Mouse (Mus musculus) heart, postnatal 0 days (tissue): ENCODE data around the gene Dnajb3. TPM values are rescaled to one million over a fixed set of nuclear protein-coding genes. Genes with fewer than 3 reads are reported as not detected.

Source experiments
- ATAC-seq: fragments of 200-750 bp; cut with Nextera tagmentation; 2 replicates; pipeline ENCODE4 v1.8.0; 2017; ENCODE audit warnings: low read depth, moderate number of reproducible peaks, moderate library complexity; ENCODE audit not compliant: insufficient read depth
- DNase-seq: peaks from one replicate; pipeline ENCODE4 v3.0.0-alpha.2; 2016; ENCODE audit warnings: low spot score
- H3K27ac ChIP-seq: fragments of 300-500 bp; sonication (generic); 2 replicates; pipeline ENCODE4 v1.5.1; 2014; ENCODE audit warnings: low read depth, mild to moderate bottlenecking
- H3K27me3 ChIP-seq: fragments of 300-500 bp; sonication (generic); 2 replicates; pipeline ENCODE4 v1.6.1; 2014; ENCODE audit warnings: low read length, mixed read lengths; ENCODE audit not compliant: control insufficient read depth, insufficient read depth
- H3K36me3 ChIP-seq: fragments of 300-500 bp; sonication (generic); replicated peaks from 2 replicates; pipeline ENCODE4 v1.6.1; 2014; ENCODE audit warnings: low read length, mixed read lengths; ENCODE audit not compliant: control insufficient read depth, insufficient read depth
- H3K4me1 ChIP-seq: fragments of 300-500 bp; sonication (generic); 2 replicates; pipeline ENCODE4 v1.6.1; 2014; ENCODE audit warnings: antibody characterized with exemption; ENCODE audit not compliant: control insufficient read depth, insufficient read depth
- H3K4me2 ChIP-seq: fragments of 300-500 bp; sonication (generic); 2 replicates; pipeline ENCODE4 v1.6.1; 2014; ENCODE audit warnings: low read depth, mild to moderate bottlenecking, low read length, moderate library complexity
- H3K4me3 ChIP-seq: fragments of 300-500 bp; sonication (generic); 2 replicates; pipeline ENCODE4 v1.5.1; 2014; ENCODE audit warnings: low read depth, low read length
- H3K9ac ChIP-seq: fragments of 300-500 bp; sonication (generic); replicated peaks from 2 replicates; pipeline ENCODE4 v1.6.1; 2014; ENCODE audit warnings: low read depth, low read length, mixed read lengths
- H3K9me3 ChIP-seq: fragments of 300-500 bp; sonication (generic); replicated peaks from 2 replicates; pipeline ENCODE4 v1.6.1; 2016; ENCODE audit warnings: low read length; ENCODE audit not compliant: control insufficient read depth
- CTCF ChIP-seq: IDR thresholded peaks from 2 replicates; pipeline ENCODE4 v1.5.1; 2016; ENCODE audit warnings: antibody characterized with exemption, control low read depth, low read depth
- EP300 ChIP-seq: IDR thresholded peaks from 2 replicates; pipeline ENCODE4 v1.6.1; 2016; ENCODE audit warnings: antibody characterized with exemption, low read depth
- WGBS: fragments of 180-500 bp; shearing (Covaris S2); extraction: QIAGEN DNeasy Blood & Tissue Kit; methylation state at CpG from one replicate; pipeline ENCODE4 v1.1.7; 2014; 5-methylcytosine and 5-hydroxymethylcytosine counted together
- polyA plus RNA-seq: library from polyadenylated mRNA; unstranded; fragments of >200 nt; fragmentation: Nextera tagmentation; extraction: Ambion mirVana; gene quantifications from 2 replicates; pipeline ENCODE4 v1.2.1, GENCODE M21; 2015
- total RNA-seq: library from RNA; depleted of rRNA; stranded (reverse); fragments of >200 nt; gene quantifications from 2 replicates; pipeline ENCODE4 v1.2.3, GENCODE M21; 2014; ENCODE audit warnings: low replicate concordance

Gene Dnajb3
- total and polyA plus RNA-seq, 2 experiments from 2014 or later: 0.46 to 2.7 TPM

DNA sequence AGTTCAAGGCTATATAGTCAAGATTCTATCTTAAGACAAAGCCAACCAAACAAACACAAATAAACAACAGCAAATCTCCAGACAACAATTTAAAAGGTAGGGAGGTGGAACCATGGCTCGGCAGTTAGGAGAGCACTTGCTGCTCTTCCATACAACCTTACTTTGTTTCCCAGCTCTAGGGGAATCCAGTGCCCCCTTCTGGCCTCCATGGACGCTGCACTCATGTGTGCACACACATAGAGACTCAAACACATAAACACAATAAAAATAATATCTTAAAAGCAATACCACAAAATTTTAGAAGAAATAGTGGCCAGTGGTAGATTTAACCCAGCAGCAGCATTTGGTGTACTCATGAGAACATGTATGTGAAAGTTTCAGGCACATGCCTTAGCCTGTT is 11.6 kb upstream of the Dnajb3 start:
- ATAC-seq (no peak), DNase-seq (peak; percentile 6)
- WGBS: 48% methylated on average over 2 of the region's 2 CpGs
- TF ChIP-seq EP300: no peak
- no peaks in the 10 kb centered on the region for H3K4me1 ChIP-seq
- no peaks in the 10 kb centered on the region for H3K27me3 ChIP-seq
- H3K36me3 ChIP-seq: no peaks in the 10 kb centered on the region
- H3K4me2 ChIP-seq: no peak overlapping the region
- H3K9me3 ChIP-seq: peaks cover 51% of the 10 kb centered on the region
- no peak overlapping the region for H3K9ac ChIP-seq
- H3K27ac ChIP-seq: no peak overlapping the region
- no peak overlapping the region for H3K4me3 ChIP-seq

DNA sequence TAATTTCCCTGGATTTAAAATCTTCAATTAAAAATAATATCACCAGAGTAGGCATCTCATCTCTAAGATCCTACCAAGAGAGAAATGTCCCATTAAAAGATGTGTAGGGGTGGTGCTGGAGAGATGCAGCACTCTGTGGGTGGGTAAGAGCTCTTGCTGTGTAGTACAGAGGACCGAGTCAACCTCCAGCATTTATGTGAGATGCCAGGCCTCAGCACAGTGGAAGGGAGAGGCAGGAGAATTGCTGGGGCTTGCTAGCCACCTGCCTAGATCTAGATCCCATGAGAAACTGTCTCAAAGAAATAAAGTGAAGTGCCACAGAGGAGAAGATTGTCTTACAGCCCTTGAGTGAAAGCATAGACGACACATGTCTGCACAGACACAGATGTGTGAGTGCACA is 11.0 kb upstream of the Dnajb3 start:
- no peak overlapping the region for H3K27ac ChIP-seq
- DNase-seq: peak; percentile 4
- peaks cover 57% of the 10 kb centered on the region for H3K9me3 ChIP-seq
- TF ChIP-seq EP300: no peak
- TF ChIP-seq CTCF: no peak
- 42% methylated on average over 2 of the region's 2 CpGs for WGBS
- no peaks in the 10 kb centered on the region for H3K4me1 ChIP-seq
- no peak overlapping the region for H3K4me2 ChIP-seq
- H3K4me3 ChIP-seq: no peak overlapping the region
- H3K27me3 ChIP-seq: no peaks in the 10 kb centered on the region
- H3K36me3 ChIP-seq: no peaks in the 10 kb centered on the region
- no peak overlapping the region for H3K9ac ChIP-seq
- no peak for ATAC-seq

DNA sequence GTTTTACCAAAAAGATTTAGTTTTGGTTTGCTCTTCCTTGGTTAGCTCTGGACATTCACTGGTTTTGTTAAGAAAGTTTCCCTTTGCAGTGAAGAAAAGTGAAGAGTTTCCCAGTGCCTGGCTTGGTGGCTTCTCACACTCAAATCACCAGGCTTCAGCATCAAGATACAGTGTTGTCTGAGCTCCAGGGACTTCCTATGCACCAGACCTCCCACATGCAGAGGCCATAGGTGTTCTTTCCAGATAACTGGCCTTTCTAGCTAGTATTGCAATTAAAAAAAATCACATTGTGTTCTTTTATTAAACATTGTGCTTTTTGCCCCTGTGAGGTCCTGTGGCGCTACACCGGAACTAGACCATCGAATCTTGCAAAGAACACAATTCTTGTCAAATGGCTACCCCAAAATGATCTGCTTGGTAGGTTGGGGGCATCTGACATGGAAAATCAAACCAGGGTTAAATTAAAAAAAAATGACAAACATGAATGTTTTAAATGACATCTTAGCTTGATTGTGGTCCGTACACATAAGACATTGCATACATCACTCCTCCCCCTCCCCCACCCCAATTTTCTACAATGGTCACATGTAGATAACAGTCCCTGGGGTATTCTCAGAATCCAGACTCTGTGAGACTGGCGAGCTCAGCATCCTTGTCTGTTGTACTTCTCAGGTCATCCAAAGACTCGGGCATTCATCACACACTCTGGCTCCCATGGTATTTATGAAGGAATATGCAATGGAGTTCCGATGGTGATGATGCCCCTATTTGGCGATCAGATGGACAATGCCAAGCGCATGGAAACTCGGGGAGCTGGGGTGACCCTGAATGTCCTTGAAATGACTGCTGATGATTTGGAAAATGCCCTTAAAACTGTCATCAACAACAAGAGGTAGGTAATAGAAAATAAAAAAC is 10.1 kb upstream of the Dnajb3 start:
- no peaks in the 10 kb centered on the region for H3K36me3 ChIP-seq
- H3K27ac ChIP-seq: no peak overlapping the region
- TF ChIP-seq CTCF: no peak
- no peak for TF ChIP-seq EP300
- peaks cover 61% of the 10 kb centered on the region for H3K9me3 ChIP-seq
- H3K4me2 ChIP-seq: no peak overlapping the region
- no peak overlapping the region for H3K9ac ChIP-seq
- DNase-seq: peak; percentile 5
- no peak for ATAC-seq
- H3K4me1 ChIP-seq: no peaks in the 10 kb centered on the region
- H3K4me3 ChIP-seq: no peak overlapping the region
- WGBS: 59% methylated on average over 10 of the region's 10 CpGs
- H3K27me3 ChIP-seq: no peaks in the 10 kb centered on the region

DNA sequence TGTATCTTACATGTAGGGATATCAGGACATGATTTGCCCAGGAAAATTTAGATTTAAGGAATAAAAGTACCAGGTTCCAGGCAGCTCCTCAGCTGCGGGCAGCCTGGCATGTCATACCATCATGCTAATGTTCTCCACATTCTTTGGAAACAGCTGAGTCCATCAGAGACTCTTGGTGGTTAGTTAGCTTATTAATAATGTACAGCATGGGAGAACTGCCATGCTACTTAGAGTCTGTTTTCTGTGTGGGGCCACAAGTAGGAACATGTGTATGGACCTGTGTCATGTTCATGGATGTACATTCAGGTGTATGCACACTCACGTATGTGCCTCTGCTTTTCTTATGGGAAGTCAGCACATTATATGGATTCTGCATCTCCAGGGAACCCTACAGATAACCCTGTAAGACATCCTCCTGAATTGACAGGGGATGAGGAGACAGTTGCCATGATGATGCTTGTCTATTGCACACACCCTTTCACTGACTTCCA is 8.9 kb upstream of the Dnajb3 start:
- Histone ChIP-seq H3K4me3 (no peak overlapping the region), H3K4me2 (no peak overlapping the region), H3K27ac (no peak overlapping the region), H3K4me1 (no peaks in the 10 kb centered on the region), H3K9ac (no peak overlapping the region), H3K27me3 (no peaks in the 10 kb centered on the region), H3K36me3 (no peaks in the 10 kb centered on the region), H3K9me3 (peaks cover 61% of the 10 kb centered on the region)
- TF ChIP-seq EP300 (no peak), CTCF (no peak)
- DNase-seq (peak; percentile 4), ATAC-seq (no peak)
- 63% methylated on average over 2 of the region's 2 CpGs for WGBS

DNA sequence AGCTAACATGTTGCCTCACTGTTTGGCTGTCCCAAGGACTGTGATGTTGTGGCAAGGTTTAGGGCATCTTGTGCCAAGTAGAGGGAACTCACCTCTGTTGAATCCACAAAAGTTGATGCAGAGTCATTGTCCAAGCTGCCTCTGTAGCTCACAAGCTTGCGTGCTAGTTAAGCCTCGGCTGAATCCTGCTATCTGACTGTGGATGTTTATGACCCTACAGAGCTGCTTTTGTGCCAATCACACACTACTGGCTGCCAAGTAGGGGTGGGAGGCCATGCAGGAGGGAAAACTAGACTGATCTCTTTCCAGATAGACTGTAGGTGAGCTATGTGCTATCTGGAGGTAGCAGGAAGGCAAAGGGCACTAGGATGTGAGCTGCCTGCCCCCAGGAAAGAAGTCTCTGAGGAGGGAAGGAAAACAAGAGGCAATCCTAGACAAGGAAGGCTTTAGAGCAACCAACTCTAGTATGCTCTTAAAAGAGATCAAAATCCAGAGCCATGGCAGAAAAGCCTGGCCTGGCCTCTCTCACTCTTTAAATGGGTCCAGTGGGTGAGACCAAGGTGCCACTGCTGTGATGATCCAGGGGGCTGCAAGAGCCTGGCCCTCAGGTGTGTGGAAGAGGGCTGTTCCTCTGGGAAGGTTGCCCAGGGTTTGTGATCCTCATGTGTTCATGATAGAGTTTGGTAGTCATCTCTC is 8.3 kb upstream of the Dnajb3 start:
- Histone ChIP-seq H3K9me3 (peaks cover 61% of the 10 kb centered on the region), H3K27ac (no peak overlapping the region), H3K4me2 (no peak overlapping the region), H3K4me3 (no peak overlapping the region), H3K4me1 (no peaks in the 10 kb centered on the region), H3K36me3 (no peaks in the 10 kb centered on the region), H3K27me3 (no peaks in the 10 kb centered on the region), H3K9ac (no peak overlapping the region)
- no peak for TF ChIP-seq CTCF
- TF ChIP-seq EP300: no peak
- WGBS: 57% methylated on average over 2 of the region's 2 CpGs
- DNase-seq (peak; percentile 4), ATAC-seq (0 out of 2 replicates have a peak, but pooled peaks have one; percentile 1)
